Mouse (Mus musculus) stomach, postnatal 0 days (tissue): ENCODE data around the gene Kl.

Source experiments
- CTCF ChIP-seq: IDR thresholded peaks from 2 replicates; pipeline ENCODE4 v1.5.1; 2016; ENCODE audit warnings: antibody characterized with exemption, low read depth, mild to moderate bottlenecking, moderate library complexity
- EP300 ChIP-seq: optimal IDR thresholded peaks from 2 replicates; pipeline ENCODE3; 2016; ENCODE audit warnings: antibody characterized with exemption

- TF ChIP-seq CTCF: peak; percentile 32
- TF ChIP-seq EP300: no peak
Measured at GRCm38 (mm10) chr5:150929406-150929805, 23.0 kb upstream of the Kl start.
